Mouse (Mus musculus) neutrophil, adult 5-6 weeks (primary cell): ENCODE data around the gene Mtg2. TPM values are rescaled to one million over a fixed set of nuclear protein-coding genes. Genes with fewer than 3 reads are reported as not detected.
A peak's percentile ranks its signal among the peaks of the same experiment; 100 is the strongest.

Experiments used
- ATAC-seq: fragments of 151-379, 151-347 bp; 2 replicates; pipeline ENCODE4 v1.8.0; 2017; ENCODE audit warnings: mild to moderate bottlenecking, moderate TSS enrichment; ENCODE audit not compliant: insufficient number of reproducible peaks, poor library complexity, low FRiP score, severe bottlenecking; ENCODE audit errors: extremely low read depth
- total RNA-seq: library from RNA; stranded (forward); fragments of 200-1000 nt; gene quantifications from 2 replicates; pipeline ENCODE4 v1.2.3, GENCODE M21; 2017

Gene Mtg2
- total RNA-seq, 1 experiment from 2014 or later = 20.4 TPM

GRCm38 (mm10) chr2:180047980-180048635, 22.3 kb upstream of the Mtg2 start:
- ATAC-seq = no peak

GRCm38 (mm10) chr2:180050986-180051385, 19.4 kb upstream of the Mtg2 start:
- peak; percentile 78 for ATAC-seq

- ATAC-seq = no peak
Measured at GRCm38 (mm10) chr2:180051986-180052733, 18.2 kb upstream of the Mtg2 start.

- no peak for ATAC-seq
Measured at GRCm38 (mm10) chr2:180053001-180053400, 17.4 kb upstream of the Mtg2 start.

- no peak for ATAC-seq
Measured at GRCm38 (mm10) chr2:180063338-180064131, 6.9 kb upstream of the Mtg2 start.

- no peak for ATAC-seq
Measured at GRCm38 (mm10) chr2:180069770-180070480, 463 bp upstream of the Mtg2 start.

GRCm38 (mm10) chr2:180071671-180072070, 1.3 kb downstream of the Mtg2 start:
- no peak for ATAC-seq

- no peak for ATAC-seq
Measured at GRCm38 (mm10) chr2:180072886-180073285, 2.5 kb downstream of the Mtg2 start.

GRCm38 (mm10) chr2:180077622-180078021, 7.2 kb downstream of the Mtg2 start:
- ATAC-seq = no peak

- ATAC-seq = no peak
Measured at GRCm38 (mm10) chr2:180080680-180081079, 10.3 kb downstream of the Mtg2 start.

- no peak for ATAC-seq
Measured at GRCm38 (mm10) chr2:180083063-180083462, 12.7 kb downstream of the Mtg2 start.

GRCm38 (mm10) chr2:180084565-180084964, 14.2 kb downstream of the Mtg2 start:
- ATAC-seq = no peak

GRCm38 (mm10) chr2:180085926-180086636, 15.7 kb downstream of the Mtg2 start:
- ATAC-seq = no peak

- no peak for ATAC-seq
Measured at GRCm38 (mm10) chr2:180086637-180087027, 16.2 kb downstream of the Mtg2 start.

GRCm38 (mm10) chr2:180087472-180087871, 17.1 kb downstream of the Mtg2 start:
- ATAC-seq = no peak

GRCm38 (mm10) chr2:180090285-180090684, 19.9 kb downstream of the Mtg2 start:
- no peak for ATAC-seq

GRCm38 (mm10) chr2:180095711-180096110, 25.3 kb downstream of the Mtg2 start:
- no peak for ATAC-seq

- ATAC-seq = no peak
Measured at GRCm38 (mm10) chr2:180097585-180097984, 27.2 kb downstream of the Mtg2 start.

GRCm38 (mm10) chr2:180098167-180098566, 27.8 kb downstream of the Mtg2 start:
- no peak for ATAC-seq
